Mouse (Mus musculus): ENCODE results near the gene Agbl4. TPM values are rescaled to one million over a fixed set of nuclear protein-coding genes. Genes with fewer than 3 reads are reported as not detected.
"Not testable (repeated sequence)": the region's sequence is repeated elsewhere in the genome, so short reads cannot be mapped to it uniquely, and the experiment has no call there.

The Agbl4 gene
- total and polyA plus RNA-seq, 2 experiments: not detected

GRCm38 (mm10) chr4:111181478-111181877 lies 784.0 kb downstream of the Agbl4 start:
- TF ChIP-seq POLR2A (IDR thresholded peaks at IDR 0.05; ENCODE audit: extremely low read depth, insufficient read depth, low read length) (no peak), CTCF (IDR thresholded peaks at IDR 0.05; ENCODE audit: low read depth, low read length) (no peak)
- WGBS: 76% methylated on average over 2 of the region's 2 CpGs
- Histone ChIP-seq H3K79me2 (ENCODE audit: control insufficient read depth, insufficient read depth, low read length) (no peaks in the 10 kb centered on the region), H3K36me3 (ENCODE audit: control insufficient read depth, insufficient read depth, low read length) (no peaks in the 10 kb centered on the region), H3K27ac (replicated peaks; ENCODE audit: insufficient read depth, low read depth, low read length) (no peak overlapping the region), H3K9ac (ENCODE audit: low read depth, low read length) (no peak overlapping the region), H3K27me3 (ENCODE audit: control insufficient read depth, insufficient read depth, low read length) (no peaks in the 10 kb centered on the region), H3K4me3 (ENCODE audit: insufficient read depth, low read depth, low read length) (no peak overlapping the region), H3K4me1 (ENCODE audit: control insufficient read depth, insufficient read depth, low read length) (no peaks in the 10 kb centered on the region)
- DNase-seq (ENCODE audit: extremely low read depth, low read depth, low spot score): no peak

DNA sequence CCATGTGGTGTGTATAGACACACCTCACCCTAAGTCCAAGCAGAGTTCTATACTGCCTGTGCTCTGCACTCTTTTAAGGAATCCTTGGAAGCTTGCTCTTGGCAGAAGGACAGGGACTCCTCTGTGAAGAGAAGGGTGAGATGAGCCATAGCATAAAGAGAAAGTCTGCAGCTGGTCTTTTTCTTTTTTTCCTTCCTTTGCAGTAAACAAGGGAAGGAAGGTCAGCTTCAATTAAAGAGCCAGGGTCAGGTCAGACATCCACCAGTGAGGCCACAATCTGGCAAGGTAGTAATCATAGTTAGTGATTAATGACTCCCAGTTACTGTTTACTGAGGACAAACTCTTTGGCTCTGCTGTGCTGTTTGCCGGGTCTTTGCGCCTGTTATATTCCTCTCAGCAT lies 802.6 kb downstream of the Agbl4 start:
- DNase-seq (ENCODE audit: extremely low read depth, low read depth, low spot score): peak; percentile 39
- 5% methylated on average over 2 of the region's 2 CpGs for WGBS
- Histone ChIP-seq H3K27ac (replicated peaks; ENCODE audit: insufficient read depth, low read depth, low read length) (no peak overlapping the region), H3K4me3 (ENCODE audit: insufficient read depth, low read depth, low read length) (no peak overlapping the region), H3K4me1 (ENCODE audit: control insufficient read depth, insufficient read depth, low read length) (no peaks in the 10 kb centered on the region), H3K27me3 (ENCODE audit: control insufficient read depth, insufficient read depth, low read length) (no peaks in the 10 kb centered on the region), H3K79me2 (ENCODE audit: control insufficient read depth, insufficient read depth, low read length) (no peaks in the 10 kb centered on the region), H3K36me3 (ENCODE audit: control insufficient read depth, insufficient read depth, low read length) (no peaks in the 10 kb centered on the region), H3K9ac (ENCODE audit: low read depth, low read length) (no peak overlapping the region)
- TF ChIP-seq CTCF (IDR thresholded peaks at IDR 0.05; ENCODE audit: low read depth, low read length) (no peak), POLR2A (IDR thresholded peaks at IDR 0.05; ENCODE audit: extremely low read depth, insufficient read depth, low read length) (no peak)

DNA sequence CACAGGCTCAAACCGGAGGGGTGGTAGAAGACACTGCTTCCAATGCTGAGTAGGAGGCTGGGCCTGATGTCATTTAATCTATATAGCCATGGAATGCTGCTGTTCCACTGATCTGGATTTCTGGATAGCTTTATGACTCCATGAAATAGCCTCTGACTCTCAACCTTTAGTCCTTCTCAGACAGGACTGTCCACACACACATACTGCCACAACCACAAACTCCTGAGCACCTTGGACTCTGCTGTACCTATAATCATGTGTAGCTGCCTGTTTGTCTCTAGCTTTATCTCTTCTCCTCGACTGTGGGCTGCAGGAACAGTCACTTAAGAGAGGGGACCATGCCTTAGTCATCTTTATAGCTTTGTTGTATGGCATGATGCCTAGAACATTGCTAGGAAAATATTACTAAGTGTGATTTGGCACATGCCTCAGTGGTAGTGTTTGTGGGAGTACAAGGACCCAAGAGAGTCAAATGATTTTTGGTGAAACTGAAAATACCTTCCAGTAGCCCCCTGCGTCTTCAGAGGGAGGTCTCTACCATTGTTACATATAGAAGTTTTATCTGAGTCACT lies 817.8 kb downstream of the Agbl4 start:
- no peak for TF ChIP-seq POLR2A (IDR thresholded peaks at IDR 0.05; ENCODE audit: extremely low read depth, insufficient read depth, low read length)
- TF ChIP-seq CTCF (IDR thresholded peaks at IDR 0.05; ENCODE audit: low read depth, low read length): no peak
- H3K4me1 ChIP-seq (ENCODE audit: control insufficient read depth, insufficient read depth, low read length): no peaks in the 10 kb centered on the region
- no peak overlapping the region for H3K9ac ChIP-seq (ENCODE audit: low read depth, low read length)
- no peak overlapping the region for H3K4me3 ChIP-seq (ENCODE audit: insufficient read depth, low read depth, low read length)
- DNase-seq (ENCODE audit: extremely low read depth, low read depth, low spot score): no peak
- no peaks in the 10 kb centered on the region for H3K79me2 ChIP-seq (ENCODE audit: control insufficient read depth, insufficient read depth, low read length)
- H3K36me3 ChIP-seq (ENCODE audit: control insufficient read depth, insufficient read depth, low read length): no peaks in the 10 kb centered on the region
- H3K27ac ChIP-seq (replicated peaks; ENCODE audit: insufficient read depth, low read depth, low read length): no peak overlapping the region
- 56% methylated on average over 3 of the region's 3 CpGs for WGBS
- no peaks in the 10 kb centered on the region for H3K27me3 ChIP-seq (ENCODE audit: control insufficient read depth, insufficient read depth, low read length)

- 81% methylated on average over 1 of the region's 1 CpGs for WGBS
- H3K9ac ChIP-seq (ENCODE audit: low read depth, low read length): not testable (repeated sequence)
Observed at GRCm38 (mm10) chr4:111219030-111219429, 821.6 kb downstream of the Agbl4 start.

GRCm38 (mm10) chr4:111219543-111219942 lies 822.1 kb downstream of the Agbl4 start:
- H3K79me2 ChIP-seq (ENCODE audit: control insufficient read depth, insufficient read depth, low read length); H3K4me3 ChIP-seq (ENCODE audit: insufficient read depth, low read depth, low read length); H3K4me1 ChIP-seq (ENCODE audit: control insufficient read depth, insufficient read depth, low read length); H3K36me3 ChIP-seq (ENCODE audit: control insufficient read depth, insufficient read depth, low read length); H3K27me3 ChIP-seq (ENCODE audit: control insufficient read depth, insufficient read depth, low read length); DNase-seq (ENCODE audit: extremely low read depth, low read depth, low spot score); H3K9ac ChIP-seq (ENCODE audit: low read depth, low read length); H3K27ac ChIP-seq (replicated peaks; ENCODE audit: insufficient read depth, low read depth, low read length): not testable (repeated sequence)
- WGBS: 93% methylated on average over 9 of the region's 9 CpGs

More at GRCm38 (mm10) chr4:111219030-111219429, 821.6 kb downstream of the Agbl4 start:
- not testable (repeated sequence) for DNase-seq (ENCODE audit: extremely low read depth, low read depth, low spot score); H3K27me3 ChIP-seq (ENCODE audit: control insufficient read depth, insufficient read depth, low read length); H3K36me3 ChIP-seq (ENCODE audit: control insufficient read depth, insufficient read depth, low read length); H3K4me1 ChIP-seq (ENCODE audit: control insufficient read depth, insufficient read depth, low read length); H3K27ac ChIP-seq (replicated peaks; ENCODE audit: insufficient read depth, low read depth, low read length); H3K79me2 ChIP-seq (ENCODE audit: control insufficient read depth, insufficient read depth, low read length); H3K4me3 ChIP-seq (ENCODE audit: insufficient read depth, low read depth, low read length)

DNA sequence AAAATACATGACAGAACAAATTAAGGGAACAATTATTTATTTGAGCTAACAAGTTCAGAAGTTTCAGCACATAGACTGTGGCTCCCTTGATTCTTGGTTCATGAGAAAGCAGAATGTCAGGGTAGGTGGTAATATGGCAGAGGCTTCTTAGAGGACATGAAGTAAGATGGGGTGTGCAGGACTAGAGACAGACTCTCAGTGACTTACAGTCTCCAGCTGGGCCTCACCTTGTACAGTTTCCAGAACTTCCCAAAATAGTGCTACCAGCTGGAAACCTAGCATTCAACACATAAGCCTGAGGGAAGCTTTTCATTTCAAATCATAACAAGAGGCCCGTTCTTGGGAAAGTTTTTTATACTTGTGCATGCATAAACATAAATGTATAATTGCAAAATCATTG lies 836.4 kb downstream of the Agbl4 start:
- H3K27me3 ChIP-seq (ENCODE audit: control insufficient read depth, insufficient read depth, low read length): no peaks in the 10 kb centered on the region
- H3K36me3 ChIP-seq (ENCODE audit: control insufficient read depth, insufficient read depth, low read length): no peaks in the 10 kb centered on the region
- no peaks in the 10 kb centered on the region for H3K79me2 ChIP-seq (ENCODE audit: control insufficient read depth, insufficient read depth, low read length)
- DNase-seq (ENCODE audit: extremely low read depth, low read depth, low spot score): no peak
- WGBS: 71% methylated on average over 1 of the region's 1 CpGs
- H3K4me3 ChIP-seq (ENCODE audit: insufficient read depth, low read depth, low read length): no peak overlapping the region
- H3K4me1 ChIP-seq (ENCODE audit: control insufficient read depth, insufficient read depth, low read length): no peaks in the 10 kb centered on the region
- H3K9ac ChIP-seq (ENCODE audit: low read depth, low read length): no peak overlapping the region
- TF ChIP-seq POLR2A (IDR thresholded peaks at IDR 0.05; ENCODE audit: extremely low read depth, insufficient read depth, low read length) (no peak), CTCF (IDR thresholded peaks at IDR 0.05; ENCODE audit: low read depth, low read length) (no peak)
- H3K27ac ChIP-seq (replicated peaks; ENCODE audit: insufficient read depth, low read depth, low read length): no peak overlapping the region

All from liver, adult 2 months (tissue).